Mouse (Mus musculus) cerebellum, adult 11-12 months (tissue): Measurements from ENCODE around the gene Prn.

Source experiments
- DNase-seq: peaks from one replicate; pipeline ENCODE4 v3.0.0; 2022

Prn gene

DNA sequence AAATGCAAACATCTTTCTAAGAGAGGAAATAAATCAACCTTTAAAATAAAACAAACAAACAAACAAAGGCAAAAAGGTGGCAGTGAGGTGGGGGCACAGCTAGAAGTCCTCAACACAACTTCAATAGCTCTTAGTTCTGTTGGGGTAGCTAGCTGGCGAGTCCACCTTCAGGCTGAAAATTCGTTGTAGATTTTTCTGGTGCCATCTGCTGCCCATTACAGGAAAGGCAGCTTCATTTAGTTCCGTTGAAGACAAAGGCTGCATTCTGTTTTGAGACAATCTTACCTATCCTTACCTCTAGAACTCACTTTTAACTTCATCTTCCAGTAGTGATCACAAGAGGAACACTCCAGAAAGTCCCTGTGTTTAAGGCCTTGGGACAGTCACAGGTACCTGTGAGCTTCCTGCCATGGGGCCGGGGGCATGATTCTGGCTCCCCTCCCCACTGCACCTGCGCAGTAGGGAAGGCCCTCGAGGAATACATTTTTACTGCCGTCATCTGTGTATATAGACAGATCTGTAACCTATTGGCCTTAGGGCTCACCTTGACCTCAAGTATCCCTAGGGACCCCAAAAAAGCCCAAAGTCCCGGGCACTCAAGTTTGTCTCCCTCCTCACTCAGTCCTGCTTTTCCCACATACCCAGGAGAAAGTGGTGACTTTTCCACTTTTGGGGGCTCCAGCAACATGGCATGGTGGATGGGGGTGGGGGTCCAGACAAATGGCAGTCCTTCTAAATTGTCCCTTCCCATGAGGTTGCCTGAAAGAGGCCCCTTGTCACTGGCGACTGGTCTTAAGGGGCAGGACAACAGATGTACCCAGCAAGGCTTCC is 40.2 kb downstream of the Prn start:
- DNase-seq = no peak

DNA sequence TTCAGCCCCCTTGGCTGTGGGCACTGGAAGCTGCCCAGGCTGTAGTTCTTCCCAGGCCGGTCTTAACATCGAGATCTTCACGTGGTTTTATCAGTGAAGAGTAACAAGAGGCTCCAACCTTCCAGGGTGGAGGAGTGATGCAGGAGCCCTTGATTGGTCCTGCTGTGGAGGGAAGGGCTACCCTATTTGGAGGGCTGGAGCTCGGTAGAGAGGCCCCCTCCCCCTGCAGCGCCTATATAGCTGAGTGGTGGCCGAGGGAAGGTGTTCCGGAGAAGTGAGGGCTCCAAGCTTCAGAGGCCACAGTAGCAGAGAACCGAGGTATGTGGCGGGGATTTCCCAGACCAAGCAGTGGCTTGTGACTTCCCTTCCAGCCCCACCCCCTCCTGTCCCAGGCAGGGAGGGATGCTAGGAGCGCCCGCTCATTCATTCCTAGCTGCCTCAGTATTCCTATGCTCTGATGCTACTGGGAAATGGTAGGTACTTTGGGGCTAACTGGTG is 40.9 kb downstream of the Prn start, which contains the start of gene Prnd:
Prnd (plus strand) TSS at position 264 of the 498 bp plus-strand sequence.
- no peak for DNase-seq

DNA sequence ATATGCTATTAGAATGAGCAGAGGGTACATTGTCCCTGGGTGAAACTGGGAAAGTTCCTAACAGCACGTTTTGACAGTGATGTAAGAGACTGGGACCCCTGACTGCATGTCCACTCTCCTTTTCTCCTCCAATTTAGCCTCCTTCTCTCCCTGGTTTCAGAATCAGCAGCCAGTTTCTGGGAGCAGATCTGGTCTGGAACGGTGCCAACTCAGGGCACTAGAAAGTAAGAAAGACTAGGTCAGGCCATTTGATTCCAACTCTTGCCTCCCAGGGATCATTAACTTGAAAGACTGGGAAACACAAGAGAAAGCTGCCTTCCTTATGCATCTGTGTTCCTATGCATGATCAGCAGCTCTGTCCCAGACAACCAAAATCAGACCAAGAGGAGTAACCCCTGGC is 42.7 kb downstream of the Prn start:
- DNase-seq = no peak

DNA sequence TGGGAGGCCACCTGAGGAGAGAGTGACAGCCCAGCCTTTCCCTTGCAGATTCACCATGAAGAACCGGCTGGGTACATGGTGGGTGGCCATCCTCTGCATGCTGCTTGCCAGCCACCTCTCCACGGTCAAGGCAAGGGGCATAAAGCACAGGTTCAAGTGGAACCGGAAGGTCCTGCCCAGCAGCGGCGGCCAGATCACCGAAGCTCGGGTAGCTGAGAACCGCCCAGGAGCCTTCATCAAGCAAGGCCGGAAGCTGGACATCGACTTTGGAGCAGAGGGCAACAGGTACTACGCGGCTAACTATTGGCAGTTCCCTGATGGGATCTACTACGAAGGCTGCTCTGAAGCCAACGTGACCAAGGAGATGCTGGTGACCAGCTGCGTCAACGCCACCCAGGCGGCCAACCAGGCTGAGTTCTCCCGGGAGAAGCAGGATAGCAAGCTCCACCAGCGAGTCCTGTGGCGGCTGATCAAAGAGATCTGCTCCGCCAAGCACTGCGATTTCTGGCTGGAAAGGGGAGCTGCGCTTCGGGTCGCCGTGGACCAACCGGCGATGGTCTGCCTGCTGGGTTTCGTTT is 43.3 kb downstream of the Prn start:
- DNase-seq = no peak

DNA sequence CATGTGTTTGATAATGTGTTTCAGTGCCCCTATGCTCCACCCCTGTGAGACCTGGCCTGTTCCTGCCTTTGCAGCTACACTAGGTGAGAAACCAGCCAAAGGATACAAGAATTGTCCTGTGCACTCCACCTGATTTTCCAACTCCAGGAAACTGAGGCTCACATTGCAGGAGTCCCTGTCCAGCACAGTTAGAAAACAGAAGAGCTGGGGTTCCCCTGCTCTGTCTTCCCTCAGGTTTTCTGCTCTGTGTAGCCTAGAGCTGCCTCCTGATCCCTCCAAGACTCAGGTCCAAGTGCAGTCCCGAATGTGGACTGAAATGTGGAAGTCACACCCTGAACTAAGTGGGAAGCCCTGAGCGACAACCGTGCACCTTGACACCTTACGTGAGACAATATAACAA is 44.0 kb downstream of the Prn start:
- DNase-seq = no peak

DNA sequence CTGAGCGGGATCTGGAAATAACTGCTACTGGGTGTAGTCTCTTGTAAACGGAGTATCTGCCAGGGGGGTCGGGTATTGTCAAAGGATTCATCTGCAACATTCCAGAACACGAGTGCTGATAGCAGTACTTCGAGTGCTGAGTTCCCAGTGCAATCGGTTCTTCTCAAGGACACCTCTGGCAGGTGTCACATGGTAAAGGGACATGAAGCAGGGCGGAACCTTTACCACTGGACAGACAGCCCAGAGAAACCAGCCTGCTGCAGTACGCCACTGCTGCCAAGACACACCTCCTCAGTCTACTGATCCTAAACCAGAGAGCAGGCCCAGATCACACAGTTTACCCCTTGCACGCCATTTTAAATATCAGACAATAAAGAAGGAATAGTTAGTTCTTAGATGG is 45.1 kb downstream of the Prn start:
- DNase-seq = no peak

DNA sequence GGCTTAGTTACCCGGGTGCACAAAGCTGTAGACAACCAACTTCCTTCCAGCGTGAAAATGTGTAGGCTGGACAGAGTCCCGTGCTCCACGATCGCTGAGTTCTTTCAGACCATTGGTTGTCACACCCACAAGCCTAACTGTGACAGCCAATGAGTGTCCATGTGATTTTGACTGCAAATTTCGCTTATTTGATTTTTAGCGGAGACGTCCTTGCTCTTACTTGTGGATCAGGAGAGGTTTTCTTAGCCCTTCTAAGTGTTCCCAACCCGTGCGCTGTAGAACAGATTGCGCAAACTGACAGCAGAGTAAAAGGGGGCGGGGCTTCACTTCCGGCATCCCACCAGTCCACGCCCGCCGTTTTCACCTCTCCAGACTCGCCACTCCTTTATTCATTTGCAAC is 45.5 kb downstream of the Prn start:
- no peak for DNase-seq

DNA sequence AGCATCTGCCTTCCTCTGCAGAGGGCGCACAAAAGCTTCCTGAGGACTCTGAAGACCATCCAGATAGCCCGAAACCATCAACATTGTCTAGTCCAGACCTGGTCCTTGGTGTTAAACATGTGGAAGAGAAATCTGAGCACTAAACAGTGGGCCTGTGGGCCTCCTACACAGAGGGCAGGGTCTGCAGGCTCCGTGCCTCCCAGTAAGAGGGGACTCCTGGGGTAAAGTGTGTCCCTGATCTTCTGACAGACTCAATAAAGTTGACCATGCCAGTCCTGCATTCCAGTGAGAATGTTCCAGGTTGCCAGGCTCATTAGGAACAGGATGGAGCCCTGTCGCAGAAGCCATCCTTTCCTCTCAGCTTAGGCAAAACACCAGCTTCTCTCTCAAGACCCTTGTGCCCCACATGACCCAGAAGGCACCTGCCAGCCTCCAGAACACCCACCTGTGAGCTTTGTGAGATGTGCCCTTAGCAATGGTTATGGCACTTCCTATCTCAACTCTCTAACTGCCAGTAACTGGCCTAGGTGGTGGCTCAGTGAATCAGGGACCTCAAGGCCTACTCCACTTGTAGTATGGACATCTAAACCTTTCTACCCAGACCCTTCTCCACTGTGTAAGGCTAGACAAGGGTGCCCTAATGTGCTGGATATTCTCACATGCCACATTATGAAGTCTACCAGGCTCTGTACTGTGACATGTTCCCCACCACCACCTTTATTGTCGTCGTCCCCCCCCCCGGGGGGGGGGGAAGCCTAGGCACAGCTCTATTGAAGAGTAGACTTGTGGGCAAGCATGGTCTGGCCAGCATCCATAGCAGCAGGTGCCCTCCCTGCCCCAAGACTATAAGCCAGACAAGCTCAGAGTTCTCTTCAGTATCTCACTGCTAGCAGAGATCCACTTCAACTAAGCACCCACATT is 46.8 kb downstream of the Prn start:
- no peak for DNase-seq

DNA sequence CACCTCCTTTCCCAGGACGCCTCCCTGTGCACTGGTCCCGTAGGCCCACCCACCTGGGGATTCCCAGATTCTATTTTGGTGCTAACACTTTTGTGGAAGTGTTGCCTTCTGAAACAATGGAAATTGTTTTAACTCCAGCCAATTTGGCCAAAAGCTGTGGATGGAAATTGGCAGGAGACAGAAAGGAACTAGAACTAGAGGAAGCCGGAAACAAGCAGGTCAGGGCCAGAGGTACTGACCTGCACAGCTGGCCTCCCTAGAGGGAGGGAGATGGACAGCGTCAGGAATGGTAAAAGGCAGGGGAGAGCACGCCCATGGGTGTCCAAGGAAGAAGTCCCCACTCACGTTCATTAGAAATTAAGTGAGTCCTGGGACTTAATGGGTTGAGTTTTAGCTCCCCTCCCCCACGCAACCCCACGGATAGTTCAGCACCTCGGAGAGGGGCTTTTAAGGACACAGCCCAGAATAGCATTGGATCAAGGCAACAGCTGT is 48.0 kb downstream of the Prn start:
- DNase-seq = no peak

DNA sequence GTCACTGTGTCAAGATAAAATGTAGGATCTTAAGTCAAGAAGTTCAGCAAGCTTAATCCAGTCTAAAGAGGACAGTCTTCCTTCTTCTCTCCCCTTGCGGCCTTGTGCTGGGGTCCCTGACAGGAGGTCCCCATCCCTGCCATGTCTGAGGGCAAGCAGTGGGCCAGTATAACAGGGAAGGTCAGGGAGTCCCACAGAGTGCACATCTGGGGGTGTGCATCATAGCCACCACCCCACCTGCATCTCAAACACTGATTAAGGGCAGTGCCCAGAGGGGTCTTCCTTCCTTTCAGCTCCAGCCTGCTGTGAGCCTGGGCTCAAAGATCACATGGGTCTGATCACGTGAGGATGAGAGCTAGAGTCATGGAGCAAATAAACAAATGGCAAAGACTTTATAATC is 51.9 kb downstream of the Prn start:
- DNase-seq = no peak

DNA sequence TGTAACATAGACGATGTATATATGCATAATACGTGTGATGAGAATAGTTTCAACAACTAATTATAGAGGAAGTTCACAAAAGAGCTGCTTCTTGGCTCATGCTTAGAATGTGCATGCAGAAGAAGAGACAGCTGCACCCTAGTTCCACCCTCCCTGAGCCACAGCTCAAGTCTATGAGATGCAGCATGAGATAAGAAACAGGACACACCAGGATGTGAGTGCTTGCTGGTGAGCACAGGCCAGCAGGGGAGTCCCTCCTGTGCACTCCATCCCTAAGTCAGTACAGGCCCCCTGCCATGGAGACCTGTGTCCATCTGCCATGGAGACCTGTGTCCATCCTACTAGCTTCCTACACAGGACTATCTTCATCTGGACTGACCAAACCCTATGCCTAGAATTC is 60.8 kb downstream of the Prn start:
- no peak for DNase-seq

DNA sequence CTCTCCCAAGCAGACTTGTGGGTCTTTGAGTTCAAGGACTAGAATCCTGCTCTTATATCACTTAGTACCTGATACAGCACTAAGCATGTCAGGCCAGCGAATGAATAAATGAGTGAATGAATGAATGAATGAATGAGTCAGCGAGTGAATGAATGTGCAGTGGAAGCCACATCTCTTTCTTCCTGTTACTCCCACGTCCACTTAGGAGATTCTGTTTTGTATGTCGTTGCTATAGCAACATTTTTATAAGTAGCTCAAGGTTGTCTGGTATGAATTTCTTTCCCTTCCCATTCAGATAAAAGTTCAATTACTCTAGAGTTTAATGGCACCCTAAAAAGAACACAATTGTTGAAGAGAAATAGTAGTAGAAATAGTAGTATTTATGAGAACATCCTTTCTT is 61.3 kb downstream of the Prn start:
- DNase-seq = no peak

DNA sequence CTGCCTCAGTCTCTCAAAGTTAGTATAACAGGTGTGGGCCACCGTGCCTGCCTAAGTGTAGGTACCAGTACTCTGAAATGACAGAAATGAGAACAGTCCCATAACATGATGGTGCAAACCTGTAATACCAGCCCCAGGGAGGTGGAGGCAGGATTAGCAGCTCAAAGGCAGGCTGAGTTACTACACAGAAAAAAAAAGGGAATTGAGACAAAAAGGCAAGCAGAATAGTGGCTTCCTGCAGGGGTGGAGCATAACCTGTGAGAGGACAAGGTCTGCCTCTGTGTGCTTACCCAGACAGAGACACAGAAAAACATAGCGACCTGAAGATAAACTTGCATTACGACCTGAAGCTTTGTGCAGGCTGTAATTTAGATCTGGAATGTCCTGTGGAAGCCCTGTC is 66.9 kb downstream of the Prn start:
- no peak for DNase-seq

DNA sequence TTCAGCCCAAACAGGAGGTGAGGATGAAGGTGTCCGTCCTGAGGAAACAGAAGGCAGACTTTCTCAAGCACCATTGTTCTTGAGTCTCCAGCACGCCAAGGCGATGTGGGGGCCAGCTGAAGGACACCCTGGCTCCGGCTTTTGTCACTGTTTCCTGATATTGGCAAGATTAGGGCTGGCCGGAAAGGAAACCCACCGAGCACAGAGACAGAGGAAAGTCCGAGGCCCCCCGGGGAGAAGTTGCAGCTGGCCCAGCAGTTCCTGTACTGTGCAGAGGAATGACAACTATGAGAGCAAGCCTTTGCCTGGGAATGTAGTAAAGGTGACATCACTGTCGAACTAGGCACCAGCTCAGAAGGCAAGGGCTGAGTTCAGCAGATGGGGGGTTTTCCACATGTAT is 71.1 kb downstream of the Prn start:
- no peak for DNase-seq

DNA sequence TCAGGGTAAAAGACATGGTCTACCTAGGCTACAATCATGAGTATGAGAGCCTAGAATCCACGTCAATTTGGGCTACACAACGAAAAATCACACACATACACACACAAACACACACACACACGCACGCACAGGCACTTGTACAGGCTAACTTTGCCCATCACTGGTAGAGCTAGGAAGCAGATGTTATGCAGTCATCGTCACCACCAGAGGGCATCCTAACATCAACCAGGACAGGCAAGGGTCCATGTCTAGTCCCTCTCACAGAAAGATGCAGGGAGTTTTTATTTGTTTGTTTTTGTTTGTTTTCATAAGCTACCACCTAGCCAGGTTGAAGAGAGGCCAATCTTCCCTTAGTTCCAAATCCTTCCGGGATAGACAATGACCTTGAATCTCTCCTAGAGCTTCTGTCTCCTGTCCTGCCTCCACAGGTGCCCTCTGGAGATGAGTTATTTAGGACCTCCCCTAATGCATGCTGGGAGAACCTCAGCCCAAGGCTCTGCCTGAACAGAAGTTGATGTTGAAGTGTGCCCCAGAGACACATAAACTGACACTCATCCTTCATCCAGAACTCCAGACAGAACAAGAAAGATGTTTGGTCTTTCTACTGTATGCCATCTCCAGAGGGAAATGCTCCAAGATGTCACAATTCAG is 72.9 kb downstream of the Prn start:
- DNase-seq = peak; percentile 24

DNA sequence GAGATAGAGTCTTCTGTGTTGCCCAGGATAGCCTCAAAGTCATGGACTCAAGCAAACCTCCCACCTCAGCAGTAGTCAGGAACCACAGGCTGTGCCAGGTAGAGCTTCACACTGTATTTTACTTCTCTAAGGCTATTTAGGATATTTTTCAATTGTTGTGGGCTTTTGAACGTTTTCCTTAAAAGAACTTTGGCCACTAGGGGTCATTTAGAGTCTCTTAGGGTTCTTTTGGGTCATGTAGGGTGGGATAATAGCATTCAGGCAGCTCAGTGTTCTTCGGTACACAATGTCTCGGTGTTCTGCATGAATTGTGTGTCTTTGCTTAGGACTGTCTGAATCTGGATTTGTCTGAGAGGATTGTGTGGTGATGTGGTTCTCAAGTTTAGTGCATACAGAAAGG is 78.2 kb downstream of the Prn start:
- no peak for DNase-seq

DNA sequence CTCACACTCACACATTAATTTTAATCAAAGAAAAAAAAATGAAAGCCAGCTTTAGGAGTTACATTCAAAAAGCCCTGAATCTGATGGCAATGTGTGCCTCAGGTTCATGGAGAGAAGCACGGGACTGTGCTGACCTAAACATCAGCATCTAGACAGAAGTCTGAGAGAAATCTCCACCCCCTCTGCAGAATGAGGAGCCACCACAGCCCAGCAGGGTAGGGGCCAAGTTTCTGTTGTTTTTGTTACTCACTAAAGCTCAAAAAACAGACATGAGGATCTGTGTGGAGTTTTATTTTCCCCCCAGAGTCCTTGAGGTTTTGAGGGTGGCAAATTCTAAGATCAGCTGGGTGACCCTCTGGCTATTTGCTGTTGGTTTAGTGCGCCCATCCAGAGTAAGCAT is 78.8 kb downstream of the Prn start:
- no peak for DNase-seq

DNA sequence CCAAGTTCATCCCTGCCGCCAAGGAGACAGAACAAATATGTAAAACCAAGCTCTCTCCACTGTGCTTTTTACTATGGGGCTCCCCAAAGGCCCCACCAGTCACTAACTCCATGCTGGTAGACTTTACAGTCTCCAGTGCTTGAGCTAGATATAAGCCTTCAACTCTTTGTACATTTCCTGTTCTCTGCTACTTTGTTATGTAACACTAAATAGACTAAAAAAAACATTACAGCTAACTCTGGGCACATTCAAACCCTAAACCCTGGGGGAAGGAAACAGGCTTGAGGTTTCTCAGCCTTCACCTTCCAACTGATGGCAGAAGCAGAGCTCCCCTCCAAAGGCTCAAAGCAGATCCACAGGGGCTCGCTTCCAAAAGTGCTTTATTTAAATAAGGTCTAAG is 82.7 kb downstream of the Prn start:
- no peak for DNase-seq

DNA sequence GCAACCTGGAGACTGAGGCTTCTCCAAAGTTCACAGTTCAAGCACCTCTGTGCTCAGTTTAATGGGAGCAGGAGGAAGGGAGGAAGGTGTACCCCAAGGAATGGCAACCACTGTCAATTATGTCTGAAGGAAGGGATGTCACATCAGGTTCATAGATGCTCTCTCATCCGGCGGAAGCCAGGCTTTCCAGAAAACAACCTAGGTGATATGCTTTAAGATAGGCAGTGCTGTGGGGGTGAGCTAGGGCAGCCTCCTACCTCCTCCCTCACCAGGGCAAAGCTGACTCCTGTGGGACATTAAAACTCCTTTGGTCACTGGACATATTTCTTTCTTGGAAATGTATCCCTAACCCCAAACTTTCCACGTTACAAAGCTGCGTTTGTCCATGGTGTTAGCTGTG is 83.4 kb downstream of the Prn start:
- DNase-seq = no peak

DNA sequence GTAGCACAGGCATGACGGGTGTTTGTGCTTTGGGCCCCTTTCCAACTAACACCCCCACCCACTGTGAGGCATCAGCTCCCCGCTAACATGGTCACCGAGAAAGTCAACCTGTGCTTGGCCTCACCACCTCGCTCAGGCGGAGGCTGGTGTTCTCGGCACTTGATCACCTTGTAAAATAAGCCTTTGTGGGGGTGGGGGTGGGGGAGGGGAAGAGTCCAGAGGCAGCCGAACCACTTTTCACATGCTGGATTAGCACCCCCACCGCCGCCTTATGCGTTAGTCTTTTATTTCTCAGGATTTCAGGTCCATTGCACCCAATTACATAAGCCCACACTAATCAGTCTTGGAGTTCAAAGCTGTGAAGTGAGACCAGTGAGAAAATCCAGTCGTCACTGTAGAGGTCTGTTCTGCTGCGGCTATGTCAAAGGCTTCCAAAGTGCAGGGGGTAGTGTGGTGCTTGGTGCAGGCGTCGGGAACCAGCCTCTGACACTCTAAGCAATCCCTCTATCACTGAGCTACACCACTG is 83.9 kb downstream of the Prn start:
- DNase-seq = no peak

DNA sequence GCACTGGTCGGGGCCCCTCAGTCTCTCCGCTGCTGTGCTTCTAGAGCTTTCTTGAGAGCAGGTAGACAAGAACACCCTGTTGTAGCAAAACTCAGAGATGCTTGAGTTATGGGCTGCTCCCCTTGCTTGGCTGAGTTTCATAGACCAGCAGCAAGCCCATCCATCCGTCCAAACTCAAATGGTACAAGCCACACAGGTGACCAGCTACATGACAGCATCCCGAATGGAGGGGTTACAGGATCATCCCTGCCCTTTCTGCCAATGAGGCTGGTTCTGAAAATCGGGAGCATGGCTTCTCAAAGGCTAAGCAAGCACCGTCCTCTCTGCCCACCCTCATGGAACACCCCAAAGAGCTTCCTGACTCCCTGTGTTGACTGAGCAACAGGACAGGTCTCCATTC is 85.2 kb downstream of the Prn start:
- no peak for DNase-seq

DNA sequence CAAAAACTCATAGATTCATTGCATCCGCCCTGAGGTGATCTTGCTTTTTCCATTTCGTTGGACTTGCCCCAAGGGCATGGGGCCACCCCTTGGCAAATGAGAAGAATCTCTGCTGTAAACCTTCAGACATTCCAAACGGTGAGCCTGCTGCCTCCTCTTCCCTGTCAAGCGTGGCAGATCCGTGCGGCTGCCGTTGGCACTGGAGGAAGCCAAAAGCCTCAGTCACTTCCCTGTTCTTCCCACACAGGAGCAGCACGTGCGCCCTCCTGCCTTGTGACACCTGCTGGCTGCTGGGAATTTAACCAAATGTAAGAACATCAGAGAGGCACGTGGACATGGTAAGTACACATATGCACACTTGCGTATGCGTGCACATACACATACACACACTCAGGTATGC is 86.0 kb downstream of the Prn start:
- DNase-seq = peak; percentile 30

DNA sequence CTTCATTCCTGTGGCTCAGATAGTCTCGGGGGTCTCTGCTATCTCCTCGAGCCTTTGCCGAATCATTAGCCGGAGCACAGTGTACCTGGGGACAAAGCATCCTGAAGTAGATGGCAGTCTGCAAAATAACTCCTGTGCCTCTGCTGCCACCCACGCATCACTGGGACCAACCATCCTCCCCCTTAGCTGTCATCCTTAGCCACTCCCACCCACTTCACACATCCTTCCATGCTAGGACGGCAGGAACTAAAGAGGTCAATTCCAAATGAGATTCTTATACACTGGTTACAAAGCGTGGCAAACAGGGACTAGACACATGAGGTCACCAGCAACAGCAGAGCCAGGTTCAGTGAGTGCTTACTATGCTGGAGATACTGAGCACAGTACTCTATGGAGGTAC is 86.6 kb downstream of the Prn start:
- no peak for DNase-seq
